Mouse (Mus musculus): Measurements from ENCODE around the gene Npc1l1. TPM values are rescaled to one million over a fixed set of nuclear protein-coding genes. Genes with fewer than 3 reads are reported as not detected.

Npc1l1 gene
- not detected for polyA plus RNA-seq (2015; fragmentation: Illumina TruSeq; extraction: RNeasy Lipid Tissue Mini Kit (QIAGEN cat#74804); ENCODE audit: insufficient read depth, low read depth, low replicate concordance)

GRCm38 (mm10) chr11:6230012-6230411 is at the start of gene Npc1l1:
Gene Npc1l1 (minus strand): TSS chr11:6230143.

GRCm38 (mm10) chr11:6274387-6275093 is 44.6 kb upstream of the Npc1l1 start, which contains the start of gene Tmed4:
Gene Tmed4 (minus strand): TSS chr11:6274870.

GRCm38 (mm10) chr11:6267320-6268254 is 37.6 kb upstream of the Npc1l1 start, which contains the start of gene Ddx56:
Gene Ddx56 (minus strand): TSS chr11:6267772.

GRCm38 (mm10) chr11:6200087-6200569 is 29.8 kb downstream of the Npc1l1 start, which contains the start of gene Nudcd3:
Gene Nudcd3 (minus strand): TSS chr11:6200415.

GRCm38 (mm10) chr11:6199410-6200086 is 30.4 kb downstream of the Npc1l1 start, which contains the start of gene A730071L15Rik:
Gene A730071L15Rik (plus strand): TSS chr11:6200029.

Other genes with a start within 250 kb of the Npc1l1 start
- 39.5 TPM for gene Camk2b, start 163.8 kb downstream of the Npc1l1 start, polyA plus RNA-seq (2015; fragmentation: Illumina TruSeq; extraction: RNeasy Lipid Tissue Mini Kit (QIAGEN cat#74804); ENCODE audit: insufficient read depth, low read depth, low replicate concordance)
- gene A730071L15Rik, start 30.1 kb downstream of the Npc1l1 start, polyA plus RNA-seq (2015; fragmentation: Illumina TruSeq; extraction: RNeasy Lipid Tissue Mini Kit (QIAGEN cat#74804); ENCODE audit: insufficient read depth, low read depth, low replicate concordance): not detected
- 9.9 TPM for gene Nudcd3, start 29.7 kb downstream of the Npc1l1 start, polyA plus RNA-seq (2015; fragmentation: Illumina TruSeq; extraction: RNeasy Lipid Tissue Mini Kit (QIAGEN cat#74804); ENCODE audit: insufficient read depth, low read depth, low replicate concordance)
- gene Ddx56, start 37.6 kb upstream of the Npc1l1 start, polyA plus RNA-seq (2015; fragmentation: Illumina TruSeq; extraction: RNeasy Lipid Tissue Mini Kit (QIAGEN cat#74804); ENCODE audit: insufficient read depth, low read depth, low replicate concordance): 8.8 TPM
- 26.4 TPM for gene Tmed4, start 44.7 kb upstream of the Npc1l1 start, polyA plus RNA-seq (2015; fragmentation: Illumina TruSeq; extraction: RNeasy Lipid Tissue Mini Kit (QIAGEN cat#74804); ENCODE audit: insufficient read depth, low read depth, low replicate concordance)
- 25.0 TPM for gene Ogdh, start 61.5 kb upstream of the Npc1l1 start, polyA plus RNA-seq (2015; fragmentation: Illumina TruSeq; extraction: RNeasy Lipid Tissue Mini Kit (QIAGEN cat#74804); ENCODE audit: insufficient read depth, low read depth, low replicate concordance)
- 14.5 TPM for gene Zmiz2, start 158.9 kb upstream of the Npc1l1 start, polyA plus RNA-seq (2015; fragmentation: Illumina TruSeq; extraction: RNeasy Lipid Tissue Mini Kit (QIAGEN cat#74804); ENCODE audit: insufficient read depth, low read depth, low replicate concordance)
- 356 TPM for gene Ppia, start 185.3 kb upstream of the Npc1l1 start, polyA plus RNA-seq (2015; fragmentation: Illumina TruSeq; extraction: RNeasy Lipid Tissue Mini Kit (QIAGEN cat#74804); ENCODE audit: insufficient read depth, low read depth, low replicate concordance)
- gene H2afv, start 214.3 kb upstream of the Npc1l1 start, polyA plus RNA-seq (2015; fragmentation: Illumina TruSeq; extraction: RNeasy Lipid Tissue Mini Kit (QIAGEN cat#74804); ENCODE audit: insufficient read depth, low read depth, low replicate concordance): 15.6 TPM
- gene Purb, start 245.8 kb upstream of the Npc1l1 start, polyA plus RNA-seq (2015; fragmentation: Illumina TruSeq; extraction: RNeasy Lipid Tissue Mini Kit (QIAGEN cat#74804); ENCODE audit: insufficient read depth, low read depth, low replicate concordance): 6.8 TPM